Mouse (Mus musculus): ENCODE measurements at regions not wholly inside any gene's neighbourhood (a gene's known extent, or its start where the extent isn't known, plus 50 kb on each side); places are given as distances from the start of the nearest gene placed in this dataset.

- peak; percentile 63 for ATAC-seq (ENCODE audit: poor library complexity, severe bottlenecking)
These were observed 184.9 kb upstream of the 4930535I16Rik start for GRCm38 (mm10) chr4:124102684-124103083.

- no peak for ATAC-seq (ENCODE audit: poor library complexity, severe bottlenecking)
These were observed 169.0 kb upstream of the 4930535I16Rik start for GRCm38 (mm10) chr4:124086801-124087200.

GRCm38 (mm10) chr4:124086254-124086653 lies 168.4 kb upstream of the 4930535I16Rik start:
- ATAC-seq (ENCODE audit: poor library complexity, severe bottlenecking), result no peak

GRCm38 (mm10) chr4:124079603-124080002 lies 161.8 kb upstream of the 4930535I16Rik start:
- ATAC-seq (ENCODE audit: poor library complexity, severe bottlenecking), result no peak

- ATAC-seq (ENCODE audit: poor library complexity, severe bottlenecking), result no peak
These were observed 157.7 kb upstream of the 4930535I16Rik start for GRCm38 (mm10) chr4:124075551-124075950.

GRCm38 (mm10) chr4:124073646-124074045 lies 155.8 kb upstream of the 4930535I16Rik start:
- ATAC-seq (ENCODE audit: poor library complexity, severe bottlenecking), result no peak

- no peak for ATAC-seq (ENCODE audit: poor library complexity, severe bottlenecking)
These were observed 146.8 kb upstream of the 4930535I16Rik start for GRCm38 (mm10) chr4:124064601-124065000.

GRCm38 (mm10) chr4:124063269-124064100 lies 145.7 kb upstream of the 4930535I16Rik start:
- ATAC-seq (ENCODE audit: poor library complexity, severe bottlenecking), result no peak

GRCm38 (mm10) chr4:124057607-124058006 lies 139.8 kb upstream of the 4930535I16Rik start:
- no peak for ATAC-seq (ENCODE audit: poor library complexity, severe bottlenecking)

GRCm38 (mm10) chr4:124054240-124054760 lies 136.5 kb upstream of the 4930535I16Rik start:
- ATAC-seq (ENCODE audit: poor library complexity, severe bottlenecking), result no peak

GRCm38 (mm10) chr4:124053340-124054038 lies 135.7 kb upstream of the 4930535I16Rik start:
- no peak for ATAC-seq (ENCODE audit: poor library complexity, severe bottlenecking)

GRCm38 (mm10) chr4:124052387-124052786 lies 134.6 kb upstream of the 4930535I16Rik start:
- no peak for ATAC-seq (ENCODE audit: poor library complexity, severe bottlenecking)

- ATAC-seq (ENCODE audit: poor library complexity, severe bottlenecking), result no peak
These were observed 130.6 kb upstream of the 4930535I16Rik start for GRCm38 (mm10) chr4:124048348-124048831.

GRCm38 (mm10) chr4:124047898-124048297 lies 130.1 kb upstream of the 4930535I16Rik start:
- ATAC-seq (ENCODE audit: poor library complexity, severe bottlenecking), result no peak

GRCm38 (mm10) chr4:124036483-124036882 lies 118.7 kb upstream of the 4930535I16Rik start:
- ATAC-seq (ENCODE audit: poor library complexity, severe bottlenecking), result no peak

GRCm38 (mm10) chr4:124035657-124036061 lies 117.8 kb upstream of the 4930535I16Rik start:
- no peak for ATAC-seq (ENCODE audit: poor library complexity, severe bottlenecking)

- ATAC-seq (ENCODE audit: poor library complexity, severe bottlenecking), result no peak
These were observed 117.4 kb upstream of the 4930535I16Rik start for GRCm38 (mm10) chr4:124035192-124035591.

- ATAC-seq (ENCODE audit: poor library complexity, severe bottlenecking), result no peak
These were observed 110.2 kb upstream of the 4930535I16Rik start for GRCm38 (mm10) chr4:124028061-124028460.

GRCm38 (mm10) chr4:124016401-124016800 lies 98.6 kb upstream of the 4930535I16Rik start:
- no peak for ATAC-seq (ENCODE audit: poor library complexity, severe bottlenecking)

- no peak for ATAC-seq (ENCODE audit: poor library complexity, severe bottlenecking)
These were observed 97.5 kb upstream of the 4930535I16Rik start for GRCm38 (mm10) chr4:124015323-124015722.

- ATAC-seq (ENCODE audit: poor library complexity, severe bottlenecking), result no peak
These were observed 94.6 kb upstream of the 4930535I16Rik start for GRCm38 (mm10) chr4:124012406-124012805.

GRCm38 (mm10) chr4:124008725-124009124 lies 90.9 kb upstream of the 4930535I16Rik start:
- no peak for ATAC-seq (ENCODE audit: poor library complexity, severe bottlenecking)

All from megakaryocyte, adult 5-6 weeks (primary cell).